Mouse (Mus musculus) liver, embryonic 18 days (tissue): ENCODE data around the gene Ugt2a1. TPM values are rescaled to one million over a fixed set of nuclear protein-coding genes. Genes with fewer than 3 reads are reported as not detected.

ENCODE experiments used
- polyA plus RNA-seq: library from polyadenylated mRNA; depleted of rRNA; stranded (reverse); fragments of >200 nt; gene quantifications from 2 replicates; pipeline ENCODE4 v1.2.3, GENCODE M21; 2012; rRNA removed

The Ugt2a1 gene
- polyA plus RNA-seq = not detected in 2 replicates

GRCm38 (mm10) chr5:87490771-87491170 lies at the start of gene Ugt2a1:
Ugt2a1 (minus strand) TSS chr5:87490871.

DNA sequence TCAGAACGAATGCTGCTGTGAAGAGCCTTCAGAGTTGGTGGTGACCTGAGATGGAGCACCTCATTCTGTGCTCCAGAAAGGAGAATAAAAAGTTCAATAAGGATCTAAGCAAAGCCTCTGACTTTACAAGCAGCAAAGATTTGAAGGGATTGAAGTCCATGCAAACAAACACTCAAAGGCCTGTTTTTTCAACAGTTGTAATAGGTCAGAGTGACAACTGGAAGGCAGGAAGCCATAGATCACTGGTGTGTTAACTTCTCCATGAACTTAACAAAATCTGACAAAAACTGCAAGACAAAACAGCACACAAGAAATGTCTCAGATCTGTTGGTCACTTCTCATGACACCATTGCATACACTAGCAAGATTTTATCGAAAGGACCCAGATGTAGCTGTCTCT lies 47.4 kb upstream of the Ugt2a1 start, which contains the start of gene Sult1b1:
Sult1b1 (minus strand) TSS at position 85 of the 400 bp plus-strand sequence.

GRCm38 (mm10) chr5:87486706-87487105 lies 4.0 kb downstream of the Ugt2a1 start, which contains the start of gene Gm43638:
Gm43638 (minus strand) TSS chr5:87486806.

DNA sequence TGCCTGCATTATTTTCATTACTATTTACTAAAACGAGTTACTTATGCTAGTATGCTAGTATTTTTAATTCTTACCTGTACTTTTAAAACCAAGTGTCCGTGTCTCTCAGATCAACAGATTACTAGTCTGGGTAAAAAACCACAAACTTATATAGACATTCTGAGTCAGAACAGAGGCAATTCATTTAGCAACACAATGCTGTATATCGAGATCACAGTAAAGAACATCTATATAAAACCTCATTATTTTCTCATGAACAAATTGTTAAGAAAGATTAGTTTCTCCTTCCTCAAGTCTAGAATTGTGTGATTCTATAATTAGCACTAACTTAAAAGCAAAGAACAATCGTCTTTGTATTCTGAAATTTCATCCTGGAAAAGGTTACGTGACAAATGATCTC lies 8.5 kb downstream of the Ugt2a1 start, which contains the start of gene Ugt2a2:
Ugt2a2 (minus strand) TSS at position 101 of the 400 bp plus-strand sequence.

GRCm38 (mm10) chr5:87424041-87424440 lies 66.6 kb downstream of the Ugt2a1 start, which contains the start of gene Ugt2b38:
Ugt2b38 (minus strand) TSS chr5:87424203.

Other genes starting within 250 kb of the Ugt2a1 start
- gene Ugt2b37, start 236.1 kb downstream of the Ugt2a1 start, polyA plus RNA-seq = not detected in 2 replicates
- gene Ugt2a3, start 153.7 kb downstream of the Ugt2a1 start, polyA plus RNA-seq = 0.99 and 1.9 TPM in 2 replicates
- gene Ugt2b38, start 66.7 kb downstream of the Ugt2a1 start, polyA plus RNA-seq = 0.06 and 0.07 TPM in 2 replicates
- gene Ugt2a2, start 8.6 kb downstream of the Ugt2a1 start, polyA plus RNA-seq = not detected in 2 replicates
- gene Gm43638, start 4.1 kb downstream of the Ugt2a1 start, polyA plus RNA-seq = not detected in 2 replicates
- gene Sult1b1, start 47.3 kb upstream of the Ugt2a1 start, polyA plus RNA-seq = 1.1 and 1.6 TPM in 2 replicates
- 8.2 and 9.0 TPM in 2 replicates for gene Sult1d1, start 78.2 kb upstream of the Ugt2a1 start, polyA plus RNA-seq
- not detected in 2 replicates for gene Sult1e1, start 100.7 kb upstream of the Ugt2a1 start, polyA plus RNA-seq
- gene Csn1s1, start 175.3 kb upstream of the Ugt2a1 start, polyA plus RNA-seq = not detected in 2 replicates
- gene Csn2, start 208.8 kb upstream of the Ugt2a1 start, polyA plus RNA-seq = not detected in 2 replicates